Mouse (Mus musculus) embryonic facial prominence, embryonic 13.5 days (tissue): ENCODE data around the gene Gm7247. TPM values are rescaled to one million over a fixed set of nuclear protein-coding genes. Genes with fewer than 3 reads are reported as not detected.
"Not testable (repeated sequence)": the region's sequence is repeated elsewhere in the genome, so short reads cannot be mapped to it uniquely, and the experiment has no call there.

ENCODE experiments used
- ATAC-seq: fragments of 200-750 bp; cut with Nextera tagmentation; 2 replicates; pipeline ENCODE4 v1.8.0; 2017; ENCODE audit warnings: low read depth; ENCODE audit not compliant: insufficient number of reproducible peaks, insufficient read depth, low FRiP score, low TSS enrichment
- H3K27ac ChIP-seq: fragments of 300-500 bp; sonication (generic); 2 replicates; pipeline ENCODE4 v1.5.1; 2015; ENCODE audit warnings: moderate library complexity, mild to moderate bottlenecking, inconsistent platforms
- H3K27me3 ChIP-seq: fragments of 300-500 bp; sonication (generic); 2 replicates; pipeline ENCODE4 v1.6.1; 2015; ENCODE audit warnings: mild to moderate bottlenecking, inconsistent platforms
- H3K36me3 ChIP-seq: fragments of 300-500 bp; sonication (generic); 2 replicates; pipeline ENCODE4 v1.6.1; 2015; ENCODE audit warnings: mild to moderate bottlenecking, inconsistent platforms
- H3K4me1 ChIP-seq: fragments of 300-500 bp; sonication (generic); 2 replicates; pipeline ENCODE4 v1.6.1; 2015; ENCODE audit warnings: inconsistent platforms
- H3K4me2 ChIP-seq: fragments of 300-500 bp; sonication (generic); 2 replicates; pipeline ENCODE4 v1.6.1; 2015; ENCODE audit warnings: moderate library complexity, mild to moderate bottlenecking, inconsistent platforms
- H3K4me3 ChIP-seq: fragments of 300-500 bp; sonication (generic); 2 replicates; pipeline ENCODE4 v1.5.1; 2015; ENCODE audit warnings: mild to moderate bottlenecking, inconsistent platforms
- H3K9ac ChIP-seq: fragments of 300-500 bp; sonication (generic); 2 replicates; pipeline ENCODE4 v1.6.1; 2015; ENCODE audit warnings: mild to moderate bottlenecking, inconsistent platforms
- H3K9me3 ChIP-seq: fragments of 300-500 bp; sonication (generic); 2 replicates; pipeline ENCODE4 v1.6.1; 2016; ENCODE audit warnings: inconsistent platforms
- WGBS: fragments of 180-500 bp; shearing (Covaris S2); methylation state at CpG from one replicate; pipeline ENCODE4 v1.1.7; 2015; ENCODE audit warnings: mixed read lengths; 5-methylcytosine and 5-hydroxymethylcytosine counted together
- polyA plus RNA-seq: library from polyadenylated mRNA; unstranded; fragments of >200 nt; fragmentation: Nextera tagmentation; extraction: Ambion mirVana; gene quantifications from 2 replicates; pipeline ENCODE4 v1.2.1, GENCODE M21; 2015

The Gm7247 gene
- polyA plus RNA-seq, result not detected in 2 replicates

DNA sequence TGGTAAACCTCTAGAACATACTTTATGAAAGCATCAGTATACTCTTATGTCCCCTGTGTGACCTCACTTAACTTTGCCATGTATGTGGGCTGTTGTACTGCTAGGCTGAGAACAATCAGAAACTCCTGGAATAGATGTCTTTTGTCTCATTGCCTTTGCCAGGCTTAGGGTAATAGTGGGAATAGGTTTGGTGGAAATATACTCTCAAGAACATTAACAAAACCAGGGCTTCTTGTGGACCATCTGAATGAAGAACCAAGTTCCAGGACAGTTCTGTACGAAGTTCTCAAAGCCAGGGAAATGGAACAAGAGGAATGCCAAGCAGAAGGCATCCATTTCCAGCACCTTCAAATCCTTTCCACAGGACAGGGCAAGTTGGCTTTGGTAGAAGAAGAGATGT lies at the start of gene Gm7247:
Gene Gm7247 (plus strand): TSS at position 301 of the 400 bp plus-strand sequence.
- Histone ChIP-seq H3K9ac (no peak within 1 kb of the TSS), H3K9me3 (no peaks in the 10 kb centered on the region), H3K4me2 (no peak within 1 kb of the TSS), H3K4me1 (no peaks in the 10 kb centered on the region), H3K27me3 (peaks cover 24% of the 10 kb centered on the region), H3K36me3 (no peaks in the 10 kb centered on the region), H3K27ac (no peak within 1 kb of the TSS), H3K4me3 (no peak within 1 kb of the TSS)
- no peak for ATAC-seq
- 81% methylated on average over 1 of the region's 1 CpGs for whole genome bisulfite sequencing

DNA sequence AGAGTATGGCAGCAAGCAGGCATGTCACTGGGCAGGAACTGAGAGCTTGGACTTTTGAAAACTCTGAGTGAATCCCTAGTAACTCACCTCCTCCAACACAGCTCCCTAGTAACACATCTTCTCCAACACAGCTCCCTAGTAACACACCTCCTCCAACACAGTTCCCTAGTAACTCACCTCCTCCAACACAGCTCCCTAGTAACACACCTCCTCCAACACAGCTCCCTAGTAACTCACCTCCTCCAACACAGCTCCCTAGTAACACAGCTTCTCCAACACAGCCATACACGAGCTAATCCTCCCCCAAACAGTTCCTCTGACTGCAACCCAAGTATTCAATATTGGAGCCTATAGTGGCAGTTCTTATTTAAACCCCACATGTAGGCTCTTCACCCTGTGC lies 37.6 kb upstream of the Gm7247 start:
- Histone ChIP-seq H3K9me3 (no peaks in the 10 kb centered on the region), H3K27ac (no peak overlapping the region), H3K9ac (no peak overlapping the region), H3K4me1 (no peaks in the 10 kb centered on the region), H3K36me3 (no peaks in the 10 kb centered on the region), H3K27me3 (no peaks in the 10 kb centered on the region), H3K4me3 (no peak overlapping the region), H3K4me2 (no peak overlapping the region)
- WGBS, result 59% methylated on average over 1 of the region's 1 CpGs
- ATAC-seq, result no peak

DNA sequence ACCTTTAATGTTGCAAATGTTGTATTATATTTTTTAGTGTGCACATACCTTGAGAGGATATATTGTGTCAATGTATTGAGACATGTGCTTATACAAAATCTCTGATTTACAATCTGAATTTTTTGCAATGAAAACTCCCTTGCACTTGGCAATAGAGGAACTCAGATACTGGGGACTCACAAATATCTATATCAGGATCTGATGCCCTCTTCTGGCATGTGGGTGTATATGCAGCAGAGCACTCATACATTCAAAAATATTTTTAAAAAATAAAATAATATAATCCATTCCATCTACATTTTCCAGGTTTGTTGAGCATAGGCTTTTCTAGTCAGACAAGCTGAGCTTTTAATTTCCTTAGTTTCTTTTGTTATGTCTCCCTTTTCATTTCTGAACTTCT lies 15.5 kb upstream of the Gm7247 start:
- Histone ChIP-seq H3K4me3 (no peak overlapping the region), H3K27me3 (no peaks in the 10 kb centered on the region), H3K27ac (no peak overlapping the region), H3K9me3 (no peaks in the 10 kb centered on the region), H3K9ac (no peak overlapping the region), H3K4me1 (no peaks in the 10 kb centered on the region), H3K4me2 (no peak overlapping the region), H3K36me3 (no peaks in the 10 kb centered on the region)
- no peak for ATAC-seq

DNA sequence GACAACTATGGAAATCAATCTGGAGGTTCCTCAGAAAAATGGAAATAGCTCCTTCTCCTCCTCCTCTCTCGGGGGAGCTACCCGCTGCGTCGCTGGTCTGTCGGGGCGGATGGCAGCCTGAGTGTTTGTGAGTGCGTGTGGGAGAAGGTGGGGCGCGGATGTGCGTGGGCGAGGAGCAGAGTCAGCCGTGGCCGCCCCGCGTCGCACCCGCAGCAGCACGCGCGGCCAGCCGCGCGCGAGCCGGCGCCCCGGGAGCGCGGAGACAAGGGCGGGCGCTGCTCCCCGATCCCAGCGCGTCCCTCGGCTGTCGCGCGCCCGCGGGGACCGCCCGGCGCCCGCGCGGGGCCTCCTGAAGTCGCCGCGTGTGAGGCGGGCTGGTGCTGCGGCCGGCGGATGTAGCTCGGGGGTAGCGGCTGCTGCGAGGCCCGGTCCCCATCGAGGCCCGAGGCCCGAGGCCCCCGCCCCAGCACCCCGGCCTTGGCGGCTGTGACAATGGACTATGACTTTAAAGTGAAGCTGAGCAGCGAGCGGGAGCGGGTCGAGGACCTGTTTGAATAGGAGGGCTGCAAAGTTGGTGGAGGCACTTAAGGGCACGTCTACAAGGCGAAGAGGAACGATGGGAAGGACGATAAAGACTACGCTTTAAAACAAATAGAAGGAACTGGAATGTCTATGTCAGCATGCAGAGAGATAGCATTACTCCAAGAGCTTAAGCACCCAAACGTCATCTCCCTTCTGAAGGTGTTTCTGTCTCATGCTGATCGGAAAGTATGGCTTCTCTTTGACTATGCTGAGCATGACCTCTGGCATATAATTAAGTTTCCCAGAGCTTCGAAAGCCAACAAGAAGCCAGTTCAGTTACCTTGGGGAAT lies 3.2 kb upstream of the Gm7247 start:
- Histone ChIP-seq H3K9me3 (no peaks in the 10 kb centered on the region), H3K4me1 (no peaks in the 10 kb centered on the region), H3K9ac (peak overlapping the region; percentile 76), H3K27ac (no peak overlapping the region), H3K4me2 (peak overlapping the region; percentile 86), H3K4me3 (peak overlapping the region; percentile 54), H3K36me3 (no peaks in the 10 kb centered on the region), H3K27me3 (peaks cover 24% of the 10 kb centered on the region)
- no peak for ATAC-seq
- 5% methylated on average over 63 of the region's 75 CpGs for WGBS

DNA sequence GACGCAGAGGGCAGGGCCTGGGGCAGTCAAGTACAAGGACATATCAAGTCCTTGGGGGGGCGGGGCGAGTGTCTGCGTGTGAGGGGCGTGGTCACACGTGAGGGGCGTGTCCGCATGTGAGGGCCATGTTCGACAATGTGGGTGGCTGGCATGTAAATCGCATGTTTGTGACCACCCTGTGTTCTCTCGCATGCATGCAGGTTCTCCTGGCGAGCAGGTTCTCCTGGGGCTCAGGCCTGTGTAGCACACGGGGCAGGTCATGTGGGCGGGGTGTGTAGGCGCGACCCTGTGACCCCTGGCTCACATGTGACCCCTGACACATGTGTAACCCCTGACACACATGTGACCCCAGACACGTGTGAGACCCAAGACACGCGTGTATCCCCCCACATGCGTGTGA lies 21.2 kb downstream of the Gm7247 start:
- Histone ChIP-seq H3K4me2 (no peak overlapping the region), H3K27ac (no peak overlapping the region), H3K27me3 (no peaks in the 10 kb centered on the region), H3K4me3 (no peak overlapping the region), H3K9me3 (peaks cover 19% of the 10 kb centered on the region; the same call in 1 of the 2 replicates), H3K4me1 (no peaks in the 10 kb centered on the region), H3K9ac (no peak overlapping the region), H3K36me3 (no peaks in the 10 kb centered on the region)
- 95% methylated on average over 20 of the region's 20 CpGs for WGBS
- ATAC-seq, result no peak

DNA sequence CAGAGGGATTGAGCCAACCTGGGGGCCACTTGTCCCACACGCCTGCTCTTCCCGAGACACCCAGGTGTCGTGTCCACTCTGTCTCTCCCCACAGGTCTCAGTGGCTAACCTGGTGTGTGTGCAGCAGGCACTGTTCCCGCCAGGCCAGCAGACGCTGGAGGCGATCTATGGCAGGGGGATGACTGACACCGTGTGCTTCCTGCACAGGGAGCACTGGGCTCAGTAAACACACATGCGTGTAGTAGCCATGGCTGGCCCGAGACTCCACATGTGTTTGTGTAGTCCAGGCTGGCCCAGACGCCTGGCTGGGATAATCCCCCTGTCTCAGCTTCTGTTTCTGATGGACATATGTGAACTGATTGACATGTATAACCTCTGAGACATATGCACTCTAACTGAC lies 22.8 kb downstream of the Gm7247 start:
- no peak overlapping the region for H3K4me3 ChIP-seq
- H3K4me1 ChIP-seq, result no peaks in the 10 kb centered on the region
- H3K27ac ChIP-seq, result no peak overlapping the region
- no peaks in the 10 kb centered on the region for H3K36me3 ChIP-seq
- peaks cover 19% of the 10 kb centered on the region; the same call in 1 of the 2 replicates for H3K9me3 ChIP-seq
- no peak overlapping the region for H3K4me2 ChIP-seq
- H3K9ac ChIP-seq, result no peak overlapping the region
- no peak for ATAC-seq
- no peaks in the 10 kb centered on the region for H3K27me3 ChIP-seq
- 94% methylated on average over 10 of the region's 10 CpGs for WGBS

DNA sequence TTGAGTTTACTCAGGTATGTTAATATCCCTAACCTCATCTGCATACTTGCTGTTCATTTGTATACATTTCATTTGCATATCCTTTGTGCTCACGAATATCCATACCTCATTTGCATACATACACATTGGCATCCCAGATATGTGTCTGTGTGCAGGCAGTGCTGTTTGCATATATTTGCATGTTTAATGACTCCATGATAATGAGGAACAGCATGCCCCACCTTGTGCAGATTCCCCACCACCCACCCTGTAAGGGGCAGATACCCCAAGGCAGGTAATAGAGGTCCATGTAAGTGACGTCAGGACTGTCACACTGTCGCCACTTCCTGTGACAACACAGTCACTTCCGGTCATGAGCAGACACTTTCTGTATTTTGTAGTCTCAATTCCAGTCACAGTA lies 24.2 kb downstream of the Gm7247 start:
- WGBS, result 89% methylated on average over 4 of the region's 4 CpGs
- no peak overlapping the region for H3K27ac ChIP-seq
- no peak for ATAC-seq

DNA sequence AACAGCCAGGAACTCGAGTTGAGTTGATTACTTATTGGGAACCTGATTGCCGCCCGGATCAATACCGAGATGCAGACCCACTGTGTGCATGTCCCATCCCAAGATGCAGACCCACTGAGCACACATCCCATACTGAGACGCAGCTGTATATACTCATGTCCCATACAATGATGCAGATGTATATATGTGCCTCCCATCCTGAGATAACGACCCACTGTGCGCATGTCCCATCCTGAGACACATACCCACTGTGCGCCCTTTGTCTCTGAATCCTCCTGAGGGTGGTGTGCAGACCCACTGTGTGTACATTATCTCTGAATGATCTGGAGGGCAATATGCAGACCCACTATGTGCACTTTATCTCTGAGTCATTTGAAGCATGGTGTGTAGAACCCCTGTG lies 26.2 kb downstream of the Gm7247 start:
- Histone ChIP-seq H3K4me3 (no peak overlapping the region), H3K27me3 (no peaks in the 10 kb centered on the region), H3K36me3 (no peaks in the 10 kb centered on the region), H3K9me3 (peaks cover 16% of the 10 kb centered on the region; the same call in 1 of the 2 replicates), H3K4me2 (no peak overlapping the region), H3K4me1 (no peaks in the 10 kb centered on the region), H3K27ac (no peak overlapping the region), H3K9ac (no peak overlapping the region)
- ATAC-seq, result no peak
- 93% methylated on average over 8 of the region's 8 CpGs for WGBS

More for the DNA sequence above, 24.2 kb downstream of the Gm7247 start:
- Histone ChIP-seq H3K9me3 (peaks cover 19% of the 10 kb centered on the region; the same call in 1 of the 2 replicates), H3K4me2 (no peak overlapping the region), H3K36me3 (no peaks in the 10 kb centered on the region), H3K27me3 (no peaks in the 10 kb centered on the region), H3K4me1 (no peaks in the 10 kb centered on the region), H3K9ac (no peak overlapping the region), H3K4me3 (no peak overlapping the region)

DNA sequence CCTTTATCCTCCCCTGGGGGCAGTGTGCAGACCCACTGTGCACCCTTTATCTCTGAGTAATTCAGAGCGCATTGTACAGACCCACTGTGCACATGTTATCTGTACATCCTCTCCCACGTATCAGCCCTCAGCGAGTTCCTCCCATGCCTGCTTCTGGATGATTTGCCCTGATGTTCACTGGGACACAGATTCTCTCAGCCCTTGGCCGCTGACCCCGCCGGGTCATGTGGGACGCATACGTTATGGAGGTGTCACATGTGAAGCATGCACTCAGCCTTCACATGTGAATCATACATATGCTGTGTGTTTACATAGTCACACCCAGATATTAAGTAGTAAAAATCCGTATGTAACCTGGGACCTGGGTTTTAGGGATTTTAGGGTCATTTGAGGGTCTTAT lies 26.7 kb downstream of the Gm7247 start:
- Histone ChIP-seq H3K9me3 (0 out of 2 replicates have a peak, but pooled peaks cover 12% of the 10 kb centered on the region), H3K9ac (no peak overlapping the region), H3K4me1 (no peaks in the 10 kb centered on the region), H3K4me2 (no peak overlapping the region), H3K4me3 (no peak overlapping the region), H3K36me3 (no peaks in the 10 kb centered on the region), H3K27ac (no peak overlapping the region), H3K27me3 (no peaks in the 10 kb centered on the region)
- 96% methylated on average over 9 of the region's 9 CpGs for WGBS
- ATAC-seq, result no peak

DNA sequence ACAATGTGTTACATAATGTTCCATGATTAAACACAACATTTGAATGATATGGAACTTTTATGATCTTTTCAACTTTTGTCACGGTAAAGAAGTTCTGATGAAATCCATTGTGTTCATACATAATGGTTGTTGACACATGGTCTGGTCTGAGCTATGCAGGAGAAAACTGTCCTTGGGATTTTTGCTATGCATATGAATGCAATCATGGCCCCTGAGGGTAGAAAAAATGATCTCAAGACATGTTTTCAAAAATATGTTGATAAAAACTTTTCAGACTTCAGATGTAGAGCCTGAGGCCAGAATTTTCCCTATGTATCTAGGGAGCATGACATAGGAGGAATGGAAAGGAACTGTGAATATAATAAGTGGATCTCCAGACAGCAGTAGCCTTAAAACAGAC lies 49.0 kb downstream of the Gm7247 start, which contains the start of gene Vmn2r88:
Gene Vmn2r88 (plus strand): TSS at position 301 of the 400 bp plus-strand sequence.
- H3K36me3 ChIP-seq, result no peaks in the 10 kb centered on the region
- no peaks in the 10 kb centered on the region for H3K4me1 ChIP-seq
- H3K27ac ChIP-seq, result no peak within 1 kb of the TSS
- H3K4me2 ChIP-seq, result no peak within 1 kb of the TSS
- no peak within 1 kb of the TSS for H3K9ac ChIP-seq
- no peak within 1 kb of the TSS for H3K4me3 ChIP-seq
- no peaks in the 10 kb centered on the region for H3K9me3 ChIP-seq
- no peaks in the 10 kb centered on the region for H3K27me3 ChIP-seq
- 81% methylated on average over 1 of the region's 1 CpGs for WGBS
- no peak for ATAC-seq

DNA sequence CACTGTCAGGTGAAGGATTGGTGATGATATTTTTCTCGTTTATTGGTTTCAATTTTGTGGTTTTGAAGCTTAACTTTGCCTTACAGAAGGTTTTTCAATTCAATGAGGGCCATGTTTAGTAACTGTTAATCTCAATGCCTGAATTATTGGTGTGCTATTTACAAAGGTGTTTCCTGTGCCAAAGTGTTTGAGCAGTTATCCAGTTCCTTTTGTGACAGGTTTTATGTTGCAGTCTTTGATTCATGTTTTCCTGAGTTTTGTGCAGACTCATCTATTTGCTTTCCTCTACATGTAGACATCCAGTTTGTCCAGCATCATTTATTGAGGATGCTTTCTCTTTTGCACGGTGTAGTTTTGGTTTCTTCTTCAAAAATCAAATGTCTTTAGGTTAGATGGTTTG lies 62.3 kb downstream of the Gm7247 start:
- ATAC-seq, result no peak
- H3K36me3 ChIP-seq, result no peaks in the 10 kb centered on the region
- H3K4me2 ChIP-seq, result no peak overlapping the region
- H3K4me1 ChIP-seq, result no peaks in the 10 kb centered on the region
- H3K27me3 ChIP-seq, result no peaks in the 10 kb centered on the region
- H3K4me3 ChIP-seq, result no peak overlapping the region
- H3K9ac ChIP-seq, result no peak overlapping the region
- no peaks in the 10 kb centered on the region for H3K9me3 ChIP-seq
- H3K27ac ChIP-seq, result no peak overlapping the region
- WGBS, result 64% methylated on average over 2 of the region's 2 CpGs

DNA sequence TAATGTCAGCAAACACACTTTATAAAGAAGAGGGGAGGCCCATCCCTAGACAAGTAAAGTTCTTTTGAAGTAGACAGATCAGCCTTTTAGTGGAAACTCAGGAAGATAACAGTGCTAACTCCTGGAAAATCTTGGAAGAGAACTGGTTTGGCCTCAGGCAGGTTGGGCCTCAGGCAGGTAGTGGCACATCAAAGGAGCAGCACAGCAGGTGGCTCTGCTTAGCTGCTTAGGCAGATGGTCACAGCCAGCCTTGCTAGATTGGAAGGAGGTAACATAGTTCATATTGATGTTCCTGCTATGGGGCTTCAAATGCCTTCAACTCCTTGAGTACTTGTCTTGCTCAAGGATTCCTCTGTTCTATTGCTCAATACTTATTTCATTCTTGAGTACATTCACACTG lies 68.6 kb downstream of the Gm7247 start:
- not testable (repeated sequence) for H3K9me3 ChIP-seq, H3K4me2 ChIP-seq, ATAC-seq, H3K27ac ChIP-seq, H3K36me3 ChIP-seq, H3K4me3 ChIP-seq, H3K4me1 ChIP-seq, H3K27me3 ChIP-seq, H3K9ac ChIP-seq
